Comparison of ENCODE assay signal across 32 mouse cellular contexts in genomic region chr17:66370867-66371266, GRCm38 (mm10).
DNase-seq lines count a peak whose midpoint lies in the region; ATAC-seq and TF ChIP-seq lines count a peak whose summit lies in the region.
"Had no signal": no experiment of that assay in that cellular context is flagged by ENCODE, and none has a peak within 500 bp of the region (broad histone marks: within the 10 kb centered on the region; RNA-seq: fewer than 3 reads in every experiment).

No protein-coding gene starts in this region.

- DNase-seq in kidney, adult 2 months: peak; percentile 50
- no peak for DNase-seq in kidney, postnatal 36 days
- peak; percentile 33 for DNase-seq in lung, adult 2 months
- DNase-seq in lung, adult 18-20 months: no peak
- DNase-seq in Muller cell, postnatal 12 days (ENCODE audit: inconsistent ontology term): peak; percentile 17
- DNase-seq in lung, postnatal 36 days: peak; percentile 66
- no peak for DNase-seq in forebrain, embryonic 11.5 days (ENCODE audit: low spot score)
- DNase-seq: adrenal gland, postnatal 10 days; cerebellum, adult 9-10 months; cerebellum, postnatal 36 days; gastrocnemius, postnatal 14 days; heart, postnatal 36 days; liver, embryonic 13.5 days; lung, embryonic 14.5 days; right cerebral cortex, adult 18-20 months; right cerebral cortex, postnatal 4 days; thymus, adult 18-20 months; thymus, postnatal 36 days had no signal

- WGBS in kidney, adult 2 months: 43% methylated on average over 9 of the region's 9 CpGs
- 60% methylated on average over 9 of the region's 9 CpGs for WGBS in lung, adult 2 months
- 91% methylated on average over 9 of the region's 9 CpGs for WGBS in forebrain, embryonic 11.5 days

- no peak for ATAC-seq in forebrain, embryonic 11.5 days (replicated peaks; ENCODE audit: low FRiP score)
- ATAC-seq: CD4-positive, CD25-positive, alpha-beta regulatory T cell, adult 4 months; forebrain, embryonic 14.5 days; hindbrain, postnatal 0 days; intestine, embryonic 15.5 days had no signal

- H3K4me1 ChIP-seq in kidney, adult 2 months (ENCODE audit: control insufficient read depth, insufficient read depth, low read length): peaks cover 10% of the 10 kb centered on the region
- H3K4me1 ChIP-seq in lung, adult 2 months (ENCODE audit: control insufficient read depth, insufficient read depth, low read length): peaks cover 8% of the 10 kb centered on the region
- no peaks in the 10 kb centered on the region for H3K4me1 ChIP-seq in forebrain, embryonic 11.5 days (replicated peaks; ENCODE audit: control insufficient read depth, insufficient read depth, low read length)
- H3K4me1 ChIP-seq: hindbrain, embryonic 12.5 days; intestine, embryonic 15.5 days; liver, embryonic 13.5 days; megakaryocyte, embryonic 14.5 days; neural tube, embryonic 12.5 days had no signal

- TF ChIP-seq CTCF in kidney, adult 2 months (conservative IDR thresholded peaks at IDR 0.05; ENCODE audit: insufficient read depth, insufficient read length, low read depth, low read length): no peak
- no peak for TF ChIP-seq CTCF in lung, adult 2 months (IDR thresholded peaks at IDR 0.05; ENCODE audit: insufficient read depth, low read length)

- H3K4me2 ChIP-seq in forebrain, embryonic 11.5 days (ENCODE audit: low read depth, low read length, severe bottlenecking): no peak overlapping the region
- H3K4me2 ChIP-seq: heart, embryonic 15.5 days; hindbrain, embryonic 12.5 days; intestine, embryonic 15.5 days; limb, embryonic 15.5 days; liver, embryonic 13.5 days; lung, embryonic 14.5 days; midbrain, embryonic 12.5 days; neural tube, embryonic 12.5 days had no signal

- peak overlapping the region; percentile 75; the same call in 1 of the 2 replicates for H3K27ac ChIP-seq in kidney, adult 2 months (ENCODE audit: insufficient read depth, low read depth, low read length)
- no peak overlapping the region for H3K27ac ChIP-seq in forebrain, embryonic 11.5 days (ENCODE audit: low read depth, low read length)
- H3K27ac ChIP-seq: heart, embryonic 10.5 days; heart, embryonic 15.5 days; hindbrain, embryonic 12.5 days; hindbrain, postnatal 0 days; intestine, embryonic 15.5 days; limb, embryonic 15.5 days; liver, embryonic 13.5 days; midbrain, embryonic 12.5 days; neural tube, embryonic 12.5 days; stomach, postnatal 0 days had no signal

- no peak overlapping the region for H3K4me3 ChIP-seq in kidney, adult 2 months (ENCODE audit: insufficient read depth, low read depth, low read length)
- H3K4me3 ChIP-seq in lung, adult 2 months (replicated peaks; ENCODE audit: extremely low read depth, low read depth, low read length): no peak overlapping the region
- no peak overlapping the region for H3K4me3 ChIP-seq in forebrain, embryonic 11.5 days (ENCODE audit: low read depth, low read length)
- H3K4me3 ChIP-seq: heart, embryonic 10.5 days; heart, embryonic 15.5 days; hindbrain, embryonic 12.5 days; intestine, embryonic 15.5 days; limb, embryonic 10.5 days; limb, embryonic 15.5 days; liver, embryonic 13.5 days; midbrain, embryonic 12.5 days; myocyte; neural tube, embryonic 12.5 days had no signal

- no peaks in the 10 kb centered on the region for H3K27me3 ChIP-seq in kidney, adult 2 months (replicated peaks; ENCODE audit: control insufficient read depth, insufficient read depth, low read length)
- H3K27me3 ChIP-seq in forebrain, embryonic 11.5 days (ENCODE audit: control insufficient read depth, insufficient read depth, low read length): no peaks in the 10 kb centered on the region
- H3K27me3 ChIP-seq: heart, embryonic 15.5 days; hindbrain, embryonic 12.5 days; intestine, embryonic 15.5 days; limb, embryonic 15.5 days; liver, embryonic 13.5 days; megakaryocyte, embryonic 14.5 days; midbrain, embryonic 12.5 days; neural tube, embryonic 12.5 days had no signal

- no peak for TF ChIP-seq POLR2A in kidney, adult 2 months (IDR thresholded peaks at IDR 0.05; ENCODE audit: low read depth, low read length)
- no peak for TF ChIP-seq POLR2A in lung, adult 2 months (IDR thresholded peaks at IDR 0.05; ENCODE audit: borderline replicate concordance, extremely low read depth, low read depth, low read length)

- H3K36me3 ChIP-seq in kidney, adult 2 months (ENCODE audit: control insufficient read depth, insufficient read depth, low read length): no peaks in the 10 kb centered on the region
- H3K36me3 ChIP-seq in forebrain, embryonic 11.5 days (ENCODE audit: control insufficient read depth, insufficient read depth, low read length): no peaks in the 10 kb centered on the region
- H3K36me3 ChIP-seq: heart, embryonic 15.5 days; intestine, embryonic 15.5 days; limb, embryonic 15.5 days; liver, embryonic 13.5 days had no signal

- H3K9me3 ChIP-seq in forebrain, embryonic 11.5 days (ENCODE audit: control insufficient read depth, low read length): no peaks in the 10 kb centered on the region
- H3K9me3 ChIP-seq: heart, embryonic 10.5 days; heart, embryonic 15.5 days; hindbrain, embryonic 12.5 days; intestine, embryonic 15.5 days; limb, embryonic 10.5 days; limb, embryonic 15.5 days; liver, embryonic 13.5 days; midbrain, embryonic 12.5 days; neural tube, embryonic 12.5 days had no signal

- H3K9ac ChIP-seq in forebrain, embryonic 11.5 days (ENCODE audit: low read length): no peak overlapping the region
- H3K9ac ChIP-seq: heart, embryonic 15.5 days; hindbrain, embryonic 12.5 days; intestine, embryonic 15.5 days; limb, embryonic 15.5 days; liver, embryonic 13.5 days; lung, embryonic 14.5 days; midbrain, embryonic 12.5 days; neural tube, embryonic 12.5 days had no signal

Comparison
In these comparisons a context has a peak if more than half of its experiments do, and no peak if none do; other contexts are left out.
1. DNase-seq: peak in kidney, adult 2 months (single experiment), lung, adult 2 months (single experiment), Muller cell, postnatal 12 days (single experiment) and lung, postnatal 36 days (single experiment); none in kidney, postnatal 36 days (0 of 2), lung, adult 18-20 months (0 of 2) and forebrain, embryonic 11.5 days (single experiment).